Mouse (Mus musculus) bone marrow macrophage, adult 2 months (primary cell): ENCODE results near the gene Dctpp1.

ENCODE experiments used
- CTCF ChIP-seq: IDR thresholded peaks from 2 replicates; pipeline ENCODE4 v1.5.1; 2012; ENCODE audit warnings: low read depth, mild to moderate bottlenecking, low read length, moderate library complexity
- POLR2A ChIP-seq: IDR thresholded peaks from 2 replicates; pipeline ENCODE4 v1.6.1; 2012; ENCODE audit warnings: mild to moderate bottlenecking, low read depth, low read length, borderline replicate concordance

- TF ChIP-seq CTCF (no peak), POLR2A (no peak)
Measured at GRCm38 (mm10) chr7:127213930-127214329, 46.6 kb downstream of the Dctpp1 start.
